Mouse (Mus musculus) heart, adult 8-10 months (tissue): Measurements from ENCODE around the gene Gramd1b. TPM values are rescaled to one million over a fixed set of nuclear protein-coding genes. Genes with fewer than 3 reads are reported as not detected.
"Not testable (repeated sequence)": the region's sequence is repeated elsewhere in the genome, so short reads cannot be mapped to it uniquely, and the experiment has no call there.

Source experiments
- DNase-seq: peaks from one replicate; pipeline ENCODE4 v3.0.0; 2022; ENCODE audit warnings: low spot score
- total RNA-seq, 4 experiments: library from RNA; stranded (reverse); gene quantifications; 2 replicates each; pipeline ENCODE4 v1.2.4; 2022

Gramd1b gene
- total RNA-seq, 4 experiments from 2014 or later, result 12.8 to 28.0 (median 19.8) TPM

GRCm38 (mm10) chr9:40519294-40519693 lies 11.9 kb downstream of the Gramd1b start:
- no peak for DNase-seq

- DNase-seq, result no peak
Observed at GRCm38 (mm10) chr9:40511970-40512369, 19.2 kb downstream of the Gramd1b start.

GRCm38 (mm10) chr9:40509479-40509878 lies 21.7 kb downstream of the Gramd1b start:
- DNase-seq, result no peak

- DNase-seq, result no peak
Observed at GRCm38 (mm10) chr9:40506576-40506975, 24.6 kb downstream of the Gramd1b start.

GRCm38 (mm10) chr9:40505471-40506312 lies 25.5 kb downstream of the Gramd1b start:
- no peak for DNase-seq

- DNase-seq, result no peak
Observed at GRCm38 (mm10) chr9:40504886-40505285, 26.3 kb downstream of the Gramd1b start.

- no peak for DNase-seq
Observed at GRCm38 (mm10) chr9:40500691-40501090, 30.5 kb downstream of the Gramd1b start.

- not testable (repeated sequence) for DNase-seq
Observed at GRCm38 (mm10) chr9:40482351-40483084, 48.7 kb downstream of the Gramd1b start.

- no peak for DNase-seq
Observed at GRCm38 (mm10) chr9:40481271-40481670, 49.9 kb downstream of the Gramd1b start.

- DNase-seq, result peak; percentile 47
Observed at GRCm38 (mm10) chr9:40479333-40479732, 51.9 kb downstream of the Gramd1b start.

- DNase-seq, result no peak
Observed at GRCm38 (mm10) chr9:40478146-40478900, 52.9 kb downstream of the Gramd1b start.

- DNase-seq, result no peak
Observed at GRCm38 (mm10) chr9:40477611-40478010, 53.6 kb downstream of the Gramd1b start.

- DNase-seq, result no peak
Observed at GRCm38 (mm10) chr9:40476098-40476497, 55.1 kb downstream of the Gramd1b start.

GRCm38 (mm10) chr9:40472961-40473510 lies 58.1 kb downstream of the Gramd1b start:
- no peak for DNase-seq

GRCm38 (mm10) chr9:40469403-40470137 lies 61.6 kb downstream of the Gramd1b start:
- DNase-seq, result no peak

GRCm38 (mm10) chr9:40466782-40467181 lies 64.4 kb downstream of the Gramd1b start:
- no peak for DNase-seq

GRCm38 (mm10) chr9:40465596-40465995 lies 65.6 kb downstream of the Gramd1b start:
- no peak for DNase-seq

- no peak for DNase-seq
Observed at GRCm38 (mm10) chr9:40462401-40462800, 68.8 kb downstream of the Gramd1b start.

GRCm38 (mm10) chr9:40460781-40461180 lies 70.4 kb downstream of the Gramd1b start:
- DNase-seq, result peak; percentile 35

GRCm38 (mm10) chr9:40459304-40460280 lies 71.6 kb downstream of the Gramd1b start:
- DNase-seq, result no peak
